Mouse (Mus musculus) limb, embryonic 12.5 days (tissue): ENCODE measurements around the gene Ubr3. TPM values are rescaled to one million over a fixed set of nuclear protein-coding genes. Genes with fewer than 3 reads are reported as not detected.

Source experiments
- ATAC-seq: fragments of 200-750 bp; cut with Nextera tagmentation; 2 replicates; pipeline ENCODE4 v1.8.0; 2017; ENCODE audit warnings: low read depth, moderate TSS enrichment; ENCODE audit not compliant: insufficient number of reproducible peaks, insufficient read depth, low FRiP score, low TSS enrichment
- H3K27ac ChIP-seq: fragments of 300-500 bp; sonication (generic); 2 replicates; pipeline ENCODE4 v1.5.1; 2016; ENCODE audit warnings: mild to moderate bottlenecking, moderate library complexity
- H3K27me3 ChIP-seq: fragments of 300-500 bp; sonication (generic); 2 replicates; pipeline ENCODE4 v1.6.1; 2016; ENCODE audit warnings: mild to moderate bottlenecking, moderate library complexity
- H3K36me3 ChIP-seq: fragments of 300-500 bp; sonication (generic); 2 replicates; pipeline ENCODE4 v1.6.1; 2016; ENCODE audit warnings: mild to moderate bottlenecking, moderate library complexity
- H3K4me1 ChIP-seq: fragments of 300-500 bp; sonication (generic); replicated peaks from 2 replicates; pipeline ENCODE4 v1.6.1; 2016
- H3K4me2 ChIP-seq: fragments of 300-500 bp; sonication (generic); 2 replicates; pipeline ENCODE4 v1.6.1; 2016; ENCODE audit warnings: mild to moderate bottlenecking, moderate library complexity
- H3K4me3 ChIP-seq: fragments of 300-500 bp; sonication (generic); replicated peaks from 2 replicates; pipeline ENCODE4 v1.5.1; 2016; ENCODE audit warnings: mild to moderate bottlenecking
- H3K9ac ChIP-seq: fragments of 300-500 bp; sonication (generic); replicated peaks from 2 replicates; pipeline ENCODE4 v1.6.1; 2016; ENCODE audit warnings: mild to moderate bottlenecking, moderate library complexity
- H3K9me3 ChIP-seq: fragments of 300-500 bp; sonication (generic); 2 replicates; pipeline ENCODE4 v1.6.1; 2016; ENCODE audit warnings: mild to moderate bottlenecking, moderate library complexity
- WGBS: fragments of 180-500 bp; shearing (Covaris S2); methylation state at CpG from one replicate; pipeline ENCODE4 v1.1.7; 2016; 5-methylcytosine and 5-hydroxymethylcytosine counted together
- polyA plus RNA-seq: library from polyadenylated mRNA; unstranded; fragments of >200 nt; fragmentation: Nextera tagmentation; extraction: Ambion mirVana; gene quantifications from 2 replicates; pipeline ENCODE4 v1.2.1, GENCODE M21; 2016

The Ubr3 gene
- polyA plus RNA-seq: 15.8 and 19.1 TPM in 2 replicates

- H3K27ac ChIP-seq: peak within 1 kb of the TSS; percentile 93
- H3K4me3 ChIP-seq: peak within 1 kb of the TSS; percentile 97
- no peaks in the 10 kb centered on the region for H3K27me3 ChIP-seq
- under 1% methylated on average over 40 of the region's 65 CpGs for WGBS
- peak; percentile 98 for ATAC-seq
- peak within 1 kb of the TSS; percentile 97 for H3K4me2 ChIP-seq
- H3K36me3 ChIP-seq: peaks cover 14% of the 10 kb centered on the region
- H3K9ac ChIP-seq: peak within 1 kb of the TSS; percentile 99
- no peaks in the 10 kb centered on the region for H3K9me3 ChIP-seq
- H3K4me1 ChIP-seq: peaks cover 9% of the 10 kb centered on the region
These were observed at the start of gene Ubr3 for GRCm38 (mm10) chr2:69897039-69897617. TSS of gene Ubr3 (plus strand) at chr2:69897246.

- H3K4me1 ChIP-seq: no peaks in the 10 kb centered on the region
- no peaks in the 10 kb centered on the region for H3K27me3 ChIP-seq
- no peak overlapping the region for H3K27ac ChIP-seq
- no peak for ATAC-seq
- H3K4me3 ChIP-seq: no peak overlapping the region
- WGBS: 78% methylated on average over 6 of the region's 6 CpGs
- no peak overlapping the region for H3K9ac ChIP-seq
- H3K4me2 ChIP-seq: no peak overlapping the region
- H3K36me3 ChIP-seq: no peaks in the 10 kb centered on the region
- H3K9me3 ChIP-seq: no peaks in the 10 kb centered on the region
These were observed 47.8 kb upstream of the Ubr3 start for GRCm38 (mm10) chr2:69849215-69849614.

GRCm38 (mm10) chr2:69851427-69852058 is 45.5 kb upstream of the Ubr3 start:
- no peak; the same call in 1 of the 2 replicates for ATAC-seq
- no peaks in the 10 kb centered on the region for H3K9me3 ChIP-seq
- H3K4me1 ChIP-seq: no peaks in the 10 kb centered on the region
- no peak overlapping the region for H3K9ac ChIP-seq
- H3K4me2 ChIP-seq: no peak overlapping the region
- no peak overlapping the region for H3K27ac ChIP-seq
- H3K36me3 ChIP-seq: no peaks in the 10 kb centered on the region
- 50% methylated on average over 2 of the region's 2 CpGs for WGBS
- no peaks in the 10 kb centered on the region for H3K27me3 ChIP-seq
- H3K4me3 ChIP-seq: no peak overlapping the region

GRCm38 (mm10) chr2:69856392-69856791 is 40.7 kb upstream of the Ubr3 start:
- no peaks in the 10 kb centered on the region for H3K4me1 ChIP-seq
- ATAC-seq: no peak
- H3K4me2 ChIP-seq: no peak overlapping the region
- no peak overlapping the region for H3K4me3 ChIP-seq
- H3K27me3 ChIP-seq: no peaks in the 10 kb centered on the region
- H3K27ac ChIP-seq: no peak overlapping the region
- WGBS: 70% methylated on average over 8 of the region's 8 CpGs
- no peak overlapping the region for H3K9ac ChIP-seq
- H3K36me3 ChIP-seq: no peaks in the 10 kb centered on the region
- no peaks in the 10 kb centered on the region for H3K9me3 ChIP-seq

GRCm38 (mm10) chr2:69857882-69858281 is 39.2 kb upstream of the Ubr3 start:
- H3K4me1 ChIP-seq: peaks cover 5% of the 10 kb centered on the region; the same call in 1 of the 2 replicates
- H3K27me3 ChIP-seq: no peaks in the 10 kb centered on the region
- no peak overlapping the region for H3K9ac ChIP-seq
- ATAC-seq: no peak
- H3K4me2 ChIP-seq: no peak overlapping the region
- WGBS: 71% methylated on average over 1 of the region's 1 CpGs
- no peak overlapping the region for H3K4me3 ChIP-seq
- no peaks in the 10 kb centered on the region for H3K9me3 ChIP-seq
- H3K27ac ChIP-seq: no peak overlapping the region
- no peaks in the 10 kb centered on the region for H3K36me3 ChIP-seq

GRCm38 (mm10) chr2:69860972-69861452 is 36.0 kb upstream of the Ubr3 start:
- Histone ChIP-seq H3K27ac (peak overlapping the region; percentile 95), H3K4me3 (peak overlapping the region; percentile 98), H3K36me3 (peaks cover 19% of the 10 kb centered on the region), H3K9ac (peak overlapping the region; percentile 99; the same call in 1 of the 2 replicates), H3K4me2 (peak overlapping the region; percentile 85), H3K27me3 (no peaks in the 10 kb centered on the region), H3K4me1 (peaks cover 18% of the 10 kb centered on the region), H3K9me3 (no peaks in the 10 kb centered on the region)
- 12% methylated on average over 12 of the region's 13 CpGs for WGBS
- peak; percentile 82 for ATAC-seq

GRCm38 (mm10) chr2:69861485-69862091 is 35.5 kb upstream of the Ubr3 start, which contains the start of gene Ssb:
TSS of gene Ssb (plus strand) at chr2:69861562.
- H3K4me2 ChIP-seq: peak within 1 kb of the TSS; percentile 85
- WGBS: under 1% methylated on average over 62 of the region's 66 CpGs
- peak; percentile 93 for ATAC-seq

GRCm38 (mm10) chr2:69862117-69862657 is 34.9 kb upstream of the Ubr3 start:
- Histone ChIP-seq H3K9ac (peak overlapping the region; percentile 99), H3K9me3 (no peaks in the 10 kb centered on the region), H3K27me3 (no peaks in the 10 kb centered on the region), H3K27ac (peak overlapping the region; percentile 95; the same call in 1 of the 2 replicates), H3K36me3 (peaks cover 29% of the 10 kb centered on the region), H3K4me1 (peaks cover 18% of the 10 kb centered on the region), H3K4me3 (peak overlapping the region; percentile 98), H3K4me2 (peak overlapping the region; percentile 85)
- no peak for ATAC-seq
- 3% methylated on average over 13 of the region's 13 CpGs for WGBS

More at GRCm38 (mm10) chr2:69861485-69862091, 35.5 kb upstream of the Ubr3 start, which contains the start of gene Ssb:
- Histone ChIP-seq H3K36me3 (peaks cover 24% of the 10 kb centered on the region), H3K9ac (peak within 1 kb of the TSS; percentile 99), H3K9me3 (no peaks in the 10 kb centered on the region), H3K27me3 (no peaks in the 10 kb centered on the region), H3K27ac (peak within 1 kb of the TSS; percentile 95), H3K4me1 (peaks cover 18% of the 10 kb centered on the region), H3K4me3 (peak within 1 kb of the TSS; percentile 98)

- Histone ChIP-seq H3K9me3 (no peaks in the 10 kb centered on the region), H3K4me1 (peaks cover 7% of the 10 kb centered on the region), H3K27ac (no peak overlapping the region), H3K36me3 (peaks cover 13% of the 10 kb centered on the region; the same call in 1 of the 2 replicates), H3K4me3 (0 out of 2 replicates have a peak overlapping the region, but pooled peaks have one; percentile 67), H3K27me3 (no peaks in the 10 kb centered on the region), H3K4me2 (peak overlapping the region; percentile 68; the same call in 1 of the 2 replicates), H3K9ac (no peak overlapping the region)
- WGBS: 68% methylated on average over 2 of the region's 2 CpGs
- ATAC-seq: no peak
These were observed 13.1 kb upstream of the Ubr3 start for GRCm38 (mm10) chr2:69883990-69884391.

GRCm38 (mm10) chr2:69884581-69884980 is 12.5 kb upstream of the Ubr3 start:
- Histone ChIP-seq H3K4me1 (peaks cover 7% of the 10 kb centered on the region), H3K36me3 (peaks cover 8% of the 10 kb centered on the region; the same call in 1 of the 2 replicates), H3K4me2 (peak overlapping the region; percentile 68), H3K9ac (peak overlapping the region; percentile 79; the same call in 1 of the 2 replicates), H3K4me3 (peak overlapping the region; percentile 67), H3K9me3 (no peaks in the 10 kb centered on the region), H3K27ac (no peak overlapping the region), H3K27me3 (no peaks in the 10 kb centered on the region)
- ATAC-seq: no peak
- WGBS: 62% methylated on average over 6 of the region's 6 CpGs

- peaks cover 7% of the 10 kb centered on the region for H3K4me1 ChIP-seq
- H3K4me2 ChIP-seq: peak overlapping the region; percentile 68
- 7% methylated on average over 12 of the region's 12 CpGs for WGBS
- peak overlapping the region; percentile 79 for H3K9ac ChIP-seq
- H3K4me3 ChIP-seq: peak overlapping the region; percentile 67
- H3K9me3 ChIP-seq: no peaks in the 10 kb centered on the region
- 0 out of 2 replicates have a peak, but pooled peaks cover 4% of the 10 kb centered on the region for H3K36me3 ChIP-seq
- H3K27ac ChIP-seq: peak overlapping the region; percentile 84
- peak; percentile 52; the same call in 1 of the 2 replicates for ATAC-seq
- H3K27me3 ChIP-seq: no peaks in the 10 kb centered on the region
These were observed 12.0 kb upstream of the Ubr3 start for GRCm38 (mm10) chr2:69885050-69885449.
